Mouse (Mus musculus) testis, adult 2 months (tissue): Measurements from ENCODE around the gene Ppp1r16b.

Experiments used
- CTCF ChIP-seq: fragments of 200-500 bp; IDR thresholded peaks from 2 replicates; pipeline ENCODE4 v1.5.1; 2012; ENCODE audit warnings: low read depth, mild to moderate bottlenecking, inconsistent platforms, low read length, moderate library complexity; ENCODE audit not compliant: control insufficient read depth, insufficient read depth, insufficient replicate concordance
- POLR2A ChIP-seq: fragments of 200-500 bp; IDR thresholded peaks from 2 replicates; pipeline ENCODE4 v1.6.1; 2012; ENCODE audit warnings: low read depth, mild to moderate bottlenecking, inconsistent platforms, low read length, moderate library complexity; ENCODE audit not compliant: control insufficient read depth

DNA sequence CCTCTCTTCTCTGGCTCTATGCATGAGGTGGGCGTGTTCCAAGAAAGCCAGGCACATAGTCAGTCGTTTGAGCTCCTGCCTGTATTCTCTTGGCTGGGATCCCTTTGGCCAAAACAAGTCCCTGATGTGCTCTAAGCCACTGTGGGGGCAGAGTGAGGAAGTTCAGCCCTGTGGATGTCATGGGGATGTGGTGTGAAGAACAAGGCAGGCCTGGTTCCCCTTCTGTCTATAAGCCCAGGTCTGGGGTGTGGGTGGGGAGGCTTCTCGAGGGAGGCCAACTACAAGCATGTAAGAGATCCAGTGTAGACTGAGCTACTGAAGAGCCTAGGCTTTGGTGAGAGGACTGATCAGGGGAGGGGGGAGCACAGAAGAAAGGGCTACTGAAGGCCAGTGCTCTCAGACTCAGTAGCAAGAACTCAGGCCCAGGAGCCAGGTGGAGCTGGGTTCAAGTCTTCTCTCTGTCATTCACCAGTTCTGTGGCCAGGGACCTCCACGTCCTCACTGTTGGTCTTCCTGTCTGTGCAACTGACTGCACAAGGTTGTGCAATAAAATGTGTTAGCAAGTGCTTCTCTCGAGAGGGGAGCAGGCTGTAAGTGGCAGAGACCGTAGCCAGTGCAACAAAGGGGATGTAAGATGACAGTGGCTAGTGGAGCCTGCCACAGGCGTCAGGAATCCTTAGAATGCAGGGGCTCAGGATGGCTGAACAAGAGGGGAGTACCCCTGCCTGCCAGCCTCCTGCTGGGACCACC, 13.9 kb upstream of the Ppp1r16b start:
- TF ChIP-seq POLR2A (no peak), CTCF (no peak)
